Mouse (Mus musculus): ENCODE measurements around the gene Stat5b.

DNA sequence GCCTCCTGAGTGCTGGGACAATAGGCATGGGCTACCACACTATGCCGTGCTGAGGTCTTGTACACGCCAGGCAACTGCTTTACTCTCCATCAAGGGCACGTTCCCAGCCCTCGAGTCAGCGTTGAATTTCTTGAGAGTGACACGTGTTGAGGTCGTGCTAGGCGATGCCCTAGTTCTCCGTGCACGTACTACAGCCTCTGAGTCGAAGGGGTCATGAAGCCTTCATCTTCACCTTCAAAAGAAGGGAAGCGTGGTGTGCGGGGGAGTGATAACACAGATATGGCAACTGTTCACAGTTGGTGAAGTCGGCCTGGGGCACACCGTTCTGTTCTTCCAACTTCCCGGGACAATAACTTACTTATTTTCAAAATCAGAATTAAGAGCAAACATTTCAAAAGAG is 30.9 kb downstream of the Stat5b start:
- no peak for TF ChIP-seq CTCF (IDR thresholded peaks at IDR 0.05; ENCODE audit: low read depth, low read length)
- TF ChIP-seq POLR2A (IDR thresholded peaks at IDR 0.05; ENCODE audit: borderline replicate concordance, low read depth, low read length), result no peak
